Mouse (Mus musculus) lung, postnatal 10 days (tissue): ENCODE measurements at regions not wholly inside any gene's neighbourhood (a gene's known extent, or its start where the extent isn't known, plus 50 kb on each side); places are given as distances from the start of the nearest gene placed in this dataset.

Experiments used
- DNase-seq: peaks from one replicate; pipeline ENCODE4 v3.0.0; 2021

GRCm38 (mm10) chrX:11724718-11725117, 397.1 kb downstream of the H2al1j start:
- DNase-seq, result no peak

- peak; percentile 11 for DNase-seq
These were observed 399.1 kb downstream of the H2al1j start for GRCm38 (mm10) chrX:11726524-11727231.

- DNase-seq, result peak; percentile 49
These were observed 400.9 kb downstream of the H2al1j start for GRCm38 (mm10) chrX:11728481-11728880.

GRCm38 (mm10) chrX:11729992-11730391, 402.4 kb downstream of the H2al1j start:
- no peak for DNase-seq

- no peak for DNase-seq
These were observed 404.7 kb downstream of the H2al1j start for GRCm38 (mm10) chrX:11732371-11732770.

GRCm38 (mm10) chrX:11734505-11735435, 407.1 kb downstream of the H2al1j start:
- no peak for DNase-seq

GRCm38 (mm10) chrX:11735516-11736170, 408.0 kb downstream of the H2al1j start:
- peak; percentile 65 for DNase-seq

- DNase-seq, result peak; percentile 23
These were observed 408.9 kb downstream of the H2al1j start for GRCm38 (mm10) chrX:11736481-11736880.

GRCm38 (mm10) chrX:11739565-11739964, 411.9 kb downstream of the H2al1j start:
- DNase-seq, result peak; percentile 42

GRCm38 (mm10) chrX:11745911-11746310, 414.2 kb downstream of the Bcor start:
- DNase-seq, result no peak

- no peak for DNase-seq
These were observed 412.6 kb downstream of the Bcor start for GRCm38 (mm10) chrX:11747386-11748121.

- no peak for DNase-seq
These were observed 411.9 kb downstream of the Bcor start for GRCm38 (mm10) chrX:11748278-11748677.

- no peak for DNase-seq
These were observed 407.6 kb downstream of the Bcor start for GRCm38 (mm10) chrX:11752513-11752912.

- DNase-seq, result no peak
These were observed 407.1 kb downstream of the Bcor start for GRCm38 (mm10) chrX:11752973-11753590.

- no peak for DNase-seq
These were observed 405.1 kb downstream of the Bcor start for GRCm38 (mm10) chrX:11755046-11755445.

GRCm38 (mm10) chrX:11763351-11764082, 396.6 kb downstream of the Bcor start:
- peak; percentile 16 for DNase-seq

GRCm38 (mm10) chrX:11776236-11776899, 383.8 kb downstream of the Bcor start:
- DNase-seq, result no peak

GRCm38 (mm10) chrX:11795010-11795409, 365.1 kb downstream of the Bcor start:
- DNase-seq, result peak; percentile 33

GRCm38 (mm10) chrX:11797870-11798269, 362.3 kb downstream of the Bcor start:
- peak; percentile 63 for DNase-seq

- no peak for DNase-seq
These were observed 361.8 kb downstream of the Bcor start for GRCm38 (mm10) chrX:11798326-11798725.

- DNase-seq, result no peak
These were observed 359.7 kb downstream of the Bcor start for GRCm38 (mm10) chrX:11800400-11800941.
